Mouse (Mus musculus) testis, adult 2 months (tissue): ENCODE measurements at regions not wholly inside any gene's neighbourhood (a gene's known extent, or its start where the extent isn't known, plus 50 kb on each side); places are given as distances from the start of the nearest gene placed in this dataset.

Source experiments
- H3K27ac ChIP-seq: fragments of 200-500 bp; 2 replicates; pipeline ENCODE4 v1.5.1; 2012; ENCODE audit warnings: low read depth, low read length; ENCODE audit not compliant: control insufficient read depth, insufficient read depth
- H3K27me3 ChIP-seq: fragments of 200-500 bp; 2 replicates; pipeline ENCODE4 v1.6.1; 2012; ENCODE audit warnings: mild to moderate bottlenecking, low read length, moderate library complexity; ENCODE audit not compliant: control insufficient read depth, insufficient read depth
- H3K36me3 ChIP-seq: fragments of 200-500 bp; 2 replicates; pipeline ENCODE4 v1.6.1; 2012; ENCODE audit warnings: mild to moderate bottlenecking, low read length; ENCODE audit not compliant: control insufficient read depth, insufficient read depth
- H3K4me1 ChIP-seq: fragments of 200-500 bp; 2 replicates; pipeline ENCODE4 v1.6.1; 2012; ENCODE audit warnings: low read length; ENCODE audit not compliant: control insufficient read depth, insufficient read depth
- H3K4me3 ChIP-seq: fragments of 200-500 bp; 2 replicates; pipeline ENCODE4 v1.5.1; 2012; ENCODE audit warnings: low read depth, mild to moderate bottlenecking, low read length, moderate library complexity, mixed read lengths; ENCODE audit not compliant: control insufficient read depth
- CTCF ChIP-seq: fragments of 200-500 bp; IDR thresholded peaks from 2 replicates; pipeline ENCODE4 v1.5.1; 2012; ENCODE audit warnings: low read depth, mild to moderate bottlenecking, inconsistent platforms, low read length, moderate library complexity; ENCODE audit not compliant: control insufficient read depth, insufficient read depth, insufficient replicate concordance
- POLR2A ChIP-seq: fragments of 200-500 bp; IDR thresholded peaks from 2 replicates; pipeline ENCODE4 v1.6.1; 2012; ENCODE audit warnings: low read depth, mild to moderate bottlenecking, inconsistent platforms, low read length, moderate library complexity; ENCODE audit not compliant: control insufficient read depth

DNA sequence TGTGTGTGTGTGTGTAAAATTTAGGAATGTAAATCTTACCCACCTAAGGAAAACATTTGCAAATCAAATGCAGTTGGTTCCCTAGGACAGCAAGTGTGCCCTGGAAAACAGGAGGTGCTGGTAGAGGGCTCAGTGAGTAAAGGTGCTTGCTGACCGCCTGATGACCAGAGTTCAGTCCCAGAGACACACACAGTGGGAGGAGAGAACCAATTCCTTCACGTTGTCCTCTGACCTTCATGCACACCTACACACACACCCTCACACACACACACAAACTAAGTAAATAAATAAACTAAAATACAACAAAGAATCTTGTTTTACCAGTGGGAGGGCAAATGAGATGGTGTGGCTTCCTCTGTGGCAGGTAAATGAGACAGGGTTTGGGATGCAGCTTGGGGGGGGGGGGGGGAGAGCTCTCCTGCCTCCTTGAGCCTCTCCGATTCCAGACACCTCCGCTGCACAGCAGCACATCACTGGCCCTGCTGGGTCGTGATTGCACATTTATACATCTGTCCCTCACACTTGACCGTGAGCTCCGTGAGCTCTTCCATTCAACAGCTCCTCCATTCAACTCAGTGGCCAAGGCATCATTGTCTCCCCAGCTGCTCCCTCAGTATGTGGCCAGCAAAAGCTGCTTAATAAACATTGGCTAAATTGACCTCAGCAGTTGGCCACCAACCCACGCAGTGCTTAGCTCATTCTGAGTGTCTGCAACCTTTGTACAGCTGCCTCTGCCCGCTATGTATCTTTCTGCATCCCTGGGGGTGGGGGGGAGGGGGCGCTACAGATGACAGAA is 297.9 kb upstream of the Rack1 start:
- no peak overlapping the region for H3K4me3 ChIP-seq
- H3K27ac ChIP-seq, result no peak overlapping the region
- no peaks in the 10 kb centered on the region for H3K36me3 ChIP-seq

DNA sequence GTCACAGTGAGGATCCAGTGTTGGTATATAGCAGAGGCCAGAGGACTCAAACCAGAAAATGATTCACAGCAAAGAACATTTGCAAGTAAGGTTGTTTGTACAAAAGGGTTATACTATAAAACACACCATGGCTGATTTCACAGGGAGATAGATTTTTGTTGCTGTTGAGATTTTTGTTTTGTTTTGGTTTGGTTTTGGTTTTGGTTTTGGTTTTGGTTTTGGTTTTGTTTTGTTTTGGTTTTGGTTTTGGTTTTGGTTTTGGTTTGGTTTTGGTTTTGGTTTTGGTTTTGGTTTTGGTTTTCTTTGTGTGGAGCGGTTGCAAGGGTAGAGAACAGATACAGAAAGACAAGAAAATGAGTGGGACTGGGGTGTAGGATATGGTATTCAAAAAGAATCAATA is 301.1 kb upstream of the Rack1 start:
- no peaks in the 10 kb centered on the region for H3K36me3 ChIP-seq
- no peak overlapping the region for H3K4me3 ChIP-seq
- H3K27ac ChIP-seq, result no peak overlapping the region
- no peaks in the 10 kb centered on the region for H3K27me3 ChIP-seq
- TF ChIP-seq CTCF (no peak), POLR2A (no peak)
- no peaks in the 10 kb centered on the region for H3K4me1 ChIP-seq

More for the DNA sequence above, 297.9 kb upstream of the Rack1 start:
- H3K27me3 ChIP-seq, result no peaks in the 10 kb centered on the region
- TF ChIP-seq CTCF, result no peak
- TF ChIP-seq POLR2A, result no peak
- H3K4me1 ChIP-seq, result no peaks in the 10 kb centered on the region

DNA sequence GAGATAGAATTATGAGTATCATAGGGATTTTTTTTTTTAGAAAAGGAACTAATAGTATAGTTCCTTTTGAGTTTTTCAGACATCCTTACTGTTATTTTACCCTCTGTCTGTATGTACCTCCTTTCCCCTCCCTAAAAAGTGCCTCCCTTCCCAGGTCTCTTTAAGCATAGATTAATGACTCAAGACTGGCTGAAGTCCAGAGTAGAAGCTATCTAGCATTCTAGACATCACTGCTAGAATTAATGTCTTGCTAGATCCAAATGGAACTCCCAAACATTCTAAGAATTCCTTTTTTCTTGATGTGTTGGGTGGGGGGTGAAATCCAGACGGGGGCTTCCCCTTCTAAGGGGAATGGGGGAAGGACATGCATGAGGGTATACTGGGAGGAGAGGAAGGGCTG is 311.8 kb upstream of the Rack1 start:
- Histone ChIP-seq H3K4me1 (no peaks in the 10 kb centered on the region), H3K27ac (no peak overlapping the region), H3K4me3 (no peak overlapping the region), H3K36me3 (no peaks in the 10 kb centered on the region), H3K27me3 (no peaks in the 10 kb centered on the region)
- TF ChIP-seq CTCF (no peak), POLR2A (no peak)

DNA sequence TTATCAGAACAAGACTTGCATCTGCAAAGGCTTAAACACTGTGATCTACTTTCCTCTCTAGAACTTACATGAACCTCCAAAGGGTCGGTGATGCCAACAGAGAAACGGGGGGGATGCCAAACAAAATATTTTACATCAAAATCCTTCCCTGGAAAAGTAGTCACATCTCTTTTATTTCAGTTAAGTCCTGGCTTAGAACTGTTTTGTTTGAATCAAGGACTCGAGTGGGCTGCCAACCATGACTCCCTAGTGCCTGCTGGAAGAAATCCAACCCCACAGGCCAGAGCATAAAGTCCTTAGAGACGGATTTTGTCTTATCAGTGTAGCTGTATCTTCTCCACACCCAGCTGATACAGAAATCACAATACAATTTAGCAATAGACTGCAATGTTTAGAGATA is 336.1 kb upstream of the Rack1 start:
- Histone ChIP-seq H3K4me3 (no peak overlapping the region), H3K36me3 (no peaks in the 10 kb centered on the region), H3K27me3 (no peaks in the 10 kb centered on the region), H3K4me1 (no peaks in the 10 kb centered on the region), H3K27ac (no peak overlapping the region)
- TF ChIP-seq POLR2A, result no peak
- no peak for TF ChIP-seq CTCF

DNA sequence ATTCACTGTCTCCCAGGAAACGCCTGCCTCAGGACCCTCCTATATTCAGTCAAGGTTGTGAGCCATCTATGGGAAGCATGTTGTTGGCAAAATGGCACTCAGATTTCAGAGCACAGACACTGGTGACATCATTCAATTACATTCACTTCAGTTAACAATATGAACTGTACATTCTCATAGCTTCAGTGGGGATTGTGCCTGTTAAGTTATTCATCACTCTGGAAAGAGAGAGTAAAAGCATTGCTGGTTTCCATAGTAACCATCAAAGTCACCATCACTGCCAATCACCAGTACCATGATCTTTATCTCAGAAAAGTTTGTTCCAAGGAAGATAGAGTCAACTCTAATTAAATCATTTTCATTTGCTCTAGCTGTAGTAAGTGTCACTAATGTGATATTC is 350.2 kb upstream of the Rack1 start:
- Histone ChIP-seq H3K27ac (no peak overlapping the region), H3K27me3 (no peaks in the 10 kb centered on the region), H3K4me1 (no peaks in the 10 kb centered on the region), H3K4me3 (no peak overlapping the region), H3K36me3 (no peaks in the 10 kb centered on the region)
- TF ChIP-seq POLR2A, result no peak
- no peak for TF ChIP-seq CTCF

DNA sequence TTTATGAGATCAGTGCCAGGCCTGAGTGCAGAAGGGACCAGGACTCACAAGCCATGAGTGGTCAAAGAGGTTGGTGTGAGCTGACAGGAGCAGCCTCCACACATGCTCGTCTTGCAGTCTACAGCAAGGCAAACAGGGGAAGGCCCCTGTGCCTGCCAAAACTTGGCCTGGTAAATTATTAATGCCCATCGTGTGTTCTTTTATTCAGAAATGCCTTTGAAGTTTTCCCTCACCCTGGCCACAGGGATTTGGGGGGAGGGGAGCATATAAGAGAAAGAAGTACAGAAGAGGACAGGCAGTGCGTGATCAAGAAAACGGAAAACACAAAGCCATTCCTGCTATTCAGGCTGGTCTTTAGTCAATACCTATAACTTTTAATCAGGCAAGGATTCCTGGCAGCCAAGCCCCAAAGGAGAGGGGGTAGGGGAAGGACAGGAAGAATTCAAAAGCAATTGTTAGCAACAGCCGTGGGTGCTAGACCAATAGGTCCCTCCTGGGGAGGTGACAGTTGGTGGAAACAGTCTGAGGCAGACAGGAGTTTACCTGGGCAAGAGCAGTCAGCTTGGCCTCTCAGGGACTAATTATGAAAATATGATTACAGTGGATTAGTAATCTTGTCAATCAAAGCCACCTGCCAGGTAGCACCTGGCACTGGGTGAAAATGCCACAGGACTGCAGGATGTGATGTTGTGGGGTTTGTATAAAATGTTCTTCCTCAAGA is 357.4 kb upstream of the Rack1 start:
- H3K36me3 ChIP-seq, result no peaks in the 10 kb centered on the region
- no peak overlapping the region for H3K27ac ChIP-seq
- no peak overlapping the region for H3K4me3 ChIP-seq
- no peaks in the 10 kb centered on the region for H3K27me3 ChIP-seq
- no peak for TF ChIP-seq CTCF
- no peak for TF ChIP-seq POLR2A
- no peaks in the 10 kb centered on the region for H3K4me1 ChIP-seq

DNA sequence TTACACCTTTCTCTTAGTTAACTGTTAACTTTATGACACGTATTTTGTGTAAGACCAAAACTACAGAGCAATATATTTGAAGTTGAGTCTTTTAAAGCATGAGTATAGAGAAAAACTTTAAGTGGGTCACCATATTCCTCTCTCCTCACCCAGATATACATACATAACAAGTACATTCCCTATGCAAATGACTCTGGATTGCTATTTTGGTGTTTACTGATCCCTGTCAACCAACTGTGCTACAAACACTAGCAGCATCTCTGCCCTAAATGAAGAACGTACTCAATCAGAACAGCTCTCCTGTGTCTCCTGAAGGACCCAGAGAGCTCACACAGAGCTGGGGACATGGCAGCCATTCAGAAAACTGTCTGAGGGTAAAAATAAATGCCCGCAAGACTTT is 363.4 kb upstream of the Rack1 start:
- Histone ChIP-seq H3K36me3 (no peaks in the 10 kb centered on the region), H3K4me3 (no peak overlapping the region), H3K27ac (no peak overlapping the region), H3K27me3 (no peaks in the 10 kb centered on the region), H3K4me1 (no peaks in the 10 kb centered on the region)
- no peak for TF ChIP-seq POLR2A
- no peak for TF ChIP-seq CTCF
